Mouse (Mus musculus) Patski (cell line): Measurements from ENCODE around the gene Dnmt3l. TPM values are rescaled to one million over a fixed set of nuclear protein-coding genes. Genes with fewer than 3 reads are reported as not detected.
"Not testable (repeated sequence)": the region's sequence is repeated elsewhere in the genome, so short reads cannot be mapped to it uniquely, and the experiment has no call there.

ENCODE experiments used
- ATAC-seq: fragments of 100-300 bp; one replicate; pipeline ENCODE4 v1.8.0; 2021
- CTCF ChIA-PET: fragments of 350-600 bp; sonication (Branson Sonifier 250); formaldehyde crosslinking; loops from one replicate; lab custom pipeline; 2022; ENCODE audit warnings: inconsistent platforms; lab: Charles Lee
- POLR2A ChIA-PET: fragments of 350-600 bp; sonication (Branson Sonifier 250); formaldehyde crosslinking; loops from one replicate; lab custom pipeline; 2022; ENCODE audit warnings: antibody characterized with exemption, inconsistent platforms; lab: Charles Lee
- DNase-seq: peaks from one replicate; pipeline ENCODE4 v3.0.0-alpha.2; 2011; ENCODE audit warnings: low read depth, low spot score
- H3K27me3 ChIP-seq: fragments of 371-371 bp; one replicate; pipeline ENCODE4 v1.5.1; 2021
- CTCF ChIP-seq: fragments of 100-300 bp; IDR thresholded peaks from one replicate; pipeline ENCODE4 v1.5.1; 2021
- in situ Hi-C: fragments of 300-500 bp; cut with MboI; formaldehyde crosslinking; loops from 3 replicates; pipeline ENCODE4 v1.11.1; 2018; ENCODE audit warnings: low pct_unique_long_range_greater_than_20kb, mixed read lengths
- polyA plus RNA-seq: library from polyadenylated mRNA; unstranded; gene quantifications from one replicate; pipeline ENCODE4 v1.2.3, GENCODE M21; 2021

Gene Dnmt3l
- polyA plus RNA-seq, 1 experiment from 2014 or later = 0.26 TPM

- in situ Hi-C loops = loop anchor here (25.0 kb wide), 1 partner anchor 362 kb away; no protein-coding TSS in a partner anchor
- CTCF ChIA-PET = interaction anchor here (2.4 kb wide), 1 partner anchor 41 kb away, joined by 9 read pairs; no protein-coding TSS in a partner anchor
Measured at GRCm38 (mm10) chr10:78025453-78025852, 16.3 kb upstream of the Dnmt3l start.

DNA sequence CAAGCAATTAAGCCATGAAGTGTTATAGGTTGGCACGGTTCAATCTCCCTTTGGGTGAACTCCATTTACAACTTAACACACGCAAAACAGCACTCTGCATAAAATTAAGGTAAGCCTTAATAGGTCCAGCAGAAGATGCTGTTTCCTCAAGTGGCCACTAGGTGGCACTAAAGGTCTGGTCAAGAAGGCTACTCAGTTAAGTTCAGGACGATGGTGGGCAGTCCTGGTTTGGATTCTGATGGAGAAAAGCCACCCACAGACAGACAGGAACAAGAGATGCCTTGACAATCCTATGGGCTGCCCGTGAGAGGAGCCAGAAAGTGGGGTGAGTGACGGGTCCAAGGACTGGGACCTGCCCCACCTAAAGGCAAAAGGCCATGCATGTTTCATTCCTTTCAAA lies 13.6 kb upstream of the Dnmt3l start:
- ATAC-seq (peak; percentile 60), DNase-seq (peak; percentile 13)
- H3K27me3 ChIP-seq = no peaks in the 10 kb centered on the region
- CTCF ChIA-PET = interaction anchor here (0.7 to 3.8 kb wide), 10 partner anchors 9 to 136 kb away, joined by 3 to 33 read pairs (median 7); partner anchors contain the start of gene Pfkl
- POLR2A ChIA-PET = no interaction called here
- peak; percentile 85 for TF ChIP-seq CTCF
- in situ Hi-C loops = loop anchor here (25.0 kb wide), 1 partner anchor 359 kb away; no protein-coding TSS in a partner anchor

More at GRCm38 (mm10) chr10:78025453-78025852, 16.3 kb upstream of the Dnmt3l start:
- TF ChIP-seq CTCF = peak; percentile 60
- POLR2A ChIA-PET, DNase-seq, ATAC-seq, H3K27me3 ChIP-seq: not testable (repeated sequence)

DNA sequence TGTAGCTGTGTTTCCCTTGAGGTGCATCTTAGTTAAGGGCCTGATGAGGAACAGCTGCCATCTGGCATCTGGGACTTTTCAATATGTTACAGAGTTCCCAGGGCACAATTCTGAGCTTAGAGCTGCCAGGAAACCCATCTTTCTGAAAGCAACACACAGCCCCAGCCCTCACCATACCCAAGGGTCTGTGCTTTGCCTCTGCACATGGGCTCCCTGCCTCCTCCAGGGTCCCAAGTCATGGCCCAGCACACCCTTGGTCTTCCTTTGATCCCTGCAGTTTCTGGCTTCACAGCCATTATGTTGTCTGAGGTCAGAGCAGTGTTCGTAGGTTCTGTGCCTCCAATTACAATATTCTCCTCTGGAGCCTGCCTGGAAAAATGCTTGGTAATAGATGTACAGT lies 12.7 kb upstream of the Dnmt3l start:
- no peak for TF ChIP-seq CTCF
- DNase-seq = no peak
- ATAC-seq = no peak
- no peaks in the 10 kb centered on the region for H3K27me3 ChIP-seq
- in situ Hi-C loops = loop anchor here (25.0 kb wide), 1 partner anchor 358 kb away; no protein-coding TSS in a partner anchor
- ChIA-PET POLR2A (no interaction called here), CTCF (interaction anchor here (1.0 to 3.8 kb wide), 5 partner anchors 9 to 135 kb away, joined by 5 to 33 read pairs (median 17); no protein-coding TSS in a partner anchor)

DNA sequence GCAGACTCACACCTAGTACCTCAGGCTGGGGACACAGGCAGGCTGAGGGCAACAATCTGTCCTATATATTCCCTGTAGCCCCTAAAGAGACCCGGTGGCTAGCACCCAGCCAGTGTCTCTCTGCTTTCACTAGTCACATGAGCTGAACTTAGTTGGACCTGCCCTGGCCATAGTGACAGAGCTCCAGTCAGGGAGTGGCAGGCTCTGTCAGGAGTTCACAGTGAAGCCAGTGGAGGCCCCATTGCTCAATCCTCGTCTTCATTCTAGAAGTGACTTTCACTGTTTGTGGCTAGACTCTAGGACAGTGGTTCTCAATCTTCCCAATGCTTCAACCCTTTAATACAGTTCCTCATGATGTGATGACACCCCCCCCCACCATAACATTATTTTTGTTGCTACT lies 9.8 kb upstream of the Dnmt3l start:
- no peak for ATAC-seq
- ChIA-PET CTCF (no interaction called here), POLR2A (no interaction called here)
- peaks cover 4% of the 10 kb centered on the region for H3K27me3 ChIP-seq
- no peak for DNase-seq
- no peak for TF ChIP-seq CTCF
- in situ Hi-C loops = loop anchor here (5.0 to 25.0 kb wide), 2 partner anchors 130 to 355 kb away; no protein-coding TSS in a partner anchor

DNA sequence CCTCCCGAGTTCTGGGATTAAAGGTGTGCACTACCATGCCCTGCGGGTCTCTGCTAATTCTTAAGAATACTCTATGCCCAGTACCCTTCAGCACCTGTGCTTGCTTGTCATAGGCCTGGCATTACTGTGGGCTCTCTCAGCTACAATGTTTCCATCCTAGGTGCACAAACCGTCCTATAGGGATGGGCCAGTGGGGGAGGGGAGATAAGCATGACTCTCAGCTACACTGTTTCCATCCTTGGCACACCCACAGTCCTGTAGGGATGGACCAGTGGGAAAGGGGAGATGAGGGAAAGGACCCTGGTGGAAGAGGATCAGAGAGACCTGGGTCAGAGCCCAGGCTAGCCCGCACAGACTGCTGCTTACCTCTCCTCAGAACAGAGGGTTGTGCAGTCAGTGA lies 4.6 kb upstream of the Dnmt3l start:
- ATAC-seq (no peak), DNase-seq (no peak)
- peaks cover 4% of the 10 kb centered on the region for H3K27me3 ChIP-seq
- in situ Hi-C loops = loop anchor here (25.0 kb wide), 1 partner anchor 350 kb away; no protein-coding TSS in a partner anchor
- ChIA-PET CTCF (no interaction called here), POLR2A (no interaction called here)
- no peak for TF ChIP-seq CTCF

DNA sequence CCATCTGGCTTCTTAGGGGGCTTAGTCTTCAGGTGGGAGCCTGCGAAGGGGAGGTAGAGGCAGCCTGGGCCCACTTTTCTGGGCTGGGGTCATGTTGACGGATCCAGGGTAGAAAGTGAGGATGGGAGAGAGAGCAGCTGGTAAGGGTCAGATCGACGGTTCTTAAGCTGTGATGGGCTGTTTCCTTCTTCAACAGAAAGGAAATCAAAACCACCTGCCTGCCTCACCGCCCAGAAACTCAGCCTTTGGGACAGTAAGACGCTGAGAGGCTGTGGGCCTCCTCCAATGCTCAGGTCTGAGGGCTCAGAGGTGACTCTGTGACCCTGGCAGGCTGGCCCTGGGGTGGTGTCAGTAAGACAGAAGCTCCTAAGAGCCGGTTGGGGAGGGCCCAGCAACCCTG lies 349 bp downstream of the Dnmt3l start:
- ChIA-PET POLR2A (no interaction called here), CTCF (interaction anchor here (1.4 kb wide), 1 partner anchor 19 kb away, joined by 3 read pairs; no protein-coding TSS in a partner anchor)
- DNase-seq (no peak), ATAC-seq (no peak)
- no peak for TF ChIP-seq CTCF
- H3K27me3 ChIP-seq = no peaks in the 10 kb centered on the region
- in situ Hi-C loops = loop anchor here (25.0 kb wide), 1 partner anchor 345 kb away; no protein-coding TSS in a partner anchor

- in situ Hi-C loops = loop anchor here (25.0 kb wide), 1 partner anchor 344 kb away; no protein-coding TSS in a partner anchor
- no peak for TF ChIP-seq CTCF
- POLR2A ChIA-PET = no interaction called here
- DNase-seq (no peak), ATAC-seq (no peak)
- CTCF ChIA-PET = no interaction called here
- H3K27me3 ChIP-seq = no peaks in the 10 kb centered on the region
Measured at GRCm38 (mm10) chr10:78042697-78043405, 1.1 kb downstream of the Dnmt3l start.

- no peak for DNase-seq
- H3K27me3 ChIP-seq = no peaks in the 10 kb centered on the region
- ATAC-seq = no peak
- POLR2A ChIA-PET = no interaction called here
- in situ Hi-C loops = loop anchor here (25.0 kb wide), 1 partner anchor 344 kb away; no protein-coding TSS in a partner anchor
- CTCF ChIA-PET = no interaction called here
- TF ChIP-seq CTCF = no peak
Measured at GRCm38 (mm10) chr10:78043406-78043836, 1.7 kb downstream of the Dnmt3l start, which contains the start of gene Aire. Gene Aire, minus strand, starts transcription at chr10:78043610.

DNA sequence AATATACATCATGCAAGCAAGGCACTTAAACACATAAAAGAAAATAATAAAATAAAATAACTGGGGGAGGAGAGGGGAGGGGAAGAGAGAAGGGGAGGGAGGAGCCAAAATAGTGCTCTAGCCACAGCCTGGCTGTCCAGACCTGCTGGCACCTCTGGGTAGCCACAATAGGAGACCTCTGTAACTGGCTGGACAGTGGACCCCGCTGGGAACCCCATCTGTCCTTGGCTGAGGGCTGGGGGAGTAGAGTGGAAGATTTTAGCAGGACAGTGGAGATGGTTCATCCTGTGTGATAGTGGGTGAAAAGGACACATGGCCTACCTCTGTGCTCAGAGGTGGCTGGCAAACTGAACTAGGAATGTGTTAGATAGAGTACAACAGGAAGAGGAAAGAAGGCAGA lies 2.8 kb downstream of the Dnmt3l start:
- CTCF ChIA-PET = no interaction called here
- ATAC-seq = no peak
- in situ Hi-C loops = loop anchor here (25.0 kb wide), 1 partner anchor 343 kb away; no protein-coding TSS in a partner anchor
- no peak for TF ChIP-seq CTCF
- POLR2A ChIA-PET = no interaction called here
- DNase-seq = no peak
- H3K27me3 ChIP-seq = no peaks in the 10 kb centered on the region

- TF ChIP-seq CTCF = no peak
- ATAC-seq = no peak
- no peaks in the 10 kb centered on the region for H3K27me3 ChIP-seq
- DNase-seq = no peak
- CTCF ChIA-PET = no interaction called here
- POLR2A ChIA-PET = no interaction called here
- in situ Hi-C loops = loop anchor here (25.0 kb wide), 1 partner anchor 341 kb away; no protein-coding TSS in a partner anchor
Measured at GRCm38 (mm10) chr10:78046388-78046787, 4.6 kb downstream of the Dnmt3l start.
